Mouse (Mus musculus): ENCODE results near the gene Acsm5.
"Not testable (repeated sequence)": the region's sequence is repeated elsewhere in the genome, so short reads cannot be mapped to it uniquely, and the experiment has no call there.

The Acsm5 gene

DNA sequence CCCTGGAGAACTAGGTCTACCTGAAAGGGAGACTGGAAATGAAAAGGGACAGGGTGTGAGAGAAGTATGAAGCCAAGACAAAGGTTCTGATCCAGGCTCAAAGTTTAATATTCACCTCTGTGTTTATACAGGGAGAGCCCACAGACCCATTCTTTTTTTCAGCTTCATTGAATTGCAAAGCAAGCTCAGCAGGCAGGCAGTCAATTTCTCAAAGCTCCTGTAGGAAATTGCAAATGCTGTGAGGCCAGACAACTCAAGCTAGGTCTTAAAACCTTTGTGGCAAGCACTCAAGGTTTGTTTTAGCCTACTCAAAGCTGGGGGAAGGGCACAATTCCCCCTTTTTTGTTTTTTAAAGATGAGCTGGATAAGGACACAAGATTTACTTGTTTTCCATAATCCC lies 26.3 kb downstream of the Acsm5 start:
- no peak for DNase-seq (ENCODE audit: low read depth, low spot score)

DNA sequence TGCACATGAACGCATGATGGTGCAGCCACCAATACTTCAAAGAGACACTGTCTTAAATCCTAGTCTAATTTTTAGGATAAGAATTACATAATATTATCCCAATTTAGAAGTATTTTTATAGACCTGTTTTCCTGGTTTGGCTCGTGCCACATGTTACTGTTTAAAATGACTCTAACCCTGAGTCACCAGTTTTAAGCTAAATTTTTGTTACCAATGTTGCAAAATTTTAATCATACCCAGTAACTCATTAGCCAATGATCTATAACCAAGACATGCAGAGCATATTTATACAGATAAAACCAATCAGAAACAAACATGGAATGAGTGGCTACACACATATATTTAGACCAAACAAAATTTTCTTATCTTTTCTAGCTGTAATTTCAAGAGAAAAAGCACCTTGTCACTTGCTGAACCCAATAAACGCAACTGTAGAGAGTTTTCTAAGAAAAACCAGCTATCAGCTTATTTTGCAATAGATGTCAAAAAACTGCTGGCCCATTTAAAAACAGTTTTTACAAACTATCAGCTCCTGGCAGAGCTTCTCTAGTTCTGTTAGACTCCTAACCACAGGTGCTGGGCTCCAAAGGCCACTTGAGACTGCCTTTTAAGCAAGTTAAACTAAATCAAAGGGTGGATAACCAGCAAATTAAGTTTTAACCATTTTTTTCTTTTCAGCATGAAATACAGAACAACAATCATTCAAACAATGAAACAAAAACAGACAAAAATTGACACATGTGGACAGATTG lies 31.4 kb downstream of the Acsm5 start:
- no peak for DNase-seq (ENCODE audit: low read depth, low spot score)

DNA sequence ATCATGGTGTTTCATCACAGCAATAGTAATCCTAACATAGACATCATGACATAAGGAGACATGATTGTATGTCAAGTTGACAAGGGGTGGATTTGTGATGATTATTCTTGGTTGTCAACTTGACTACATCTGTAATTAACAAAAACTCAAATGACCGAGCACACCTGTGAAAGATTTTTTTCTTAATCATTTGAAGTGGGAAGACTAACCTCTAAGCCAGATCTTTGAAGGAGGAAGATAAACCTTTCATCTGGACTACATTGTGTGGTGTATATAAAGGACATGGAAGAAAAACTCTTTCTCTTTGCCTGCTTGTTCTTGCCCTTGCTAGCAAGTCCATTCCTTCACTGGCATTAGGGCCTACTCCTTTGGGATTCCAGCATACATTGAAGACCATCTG lies 34.8 kb downstream of the Acsm5 start, which contains the start of gene Acsm2:
Gene Acsm2, plus strand, starts transcription at position 301 of the 400 bp plus-strand sequence.
- no peak for DNase-seq (ENCODE audit: low read depth, low spot score)

DNA sequence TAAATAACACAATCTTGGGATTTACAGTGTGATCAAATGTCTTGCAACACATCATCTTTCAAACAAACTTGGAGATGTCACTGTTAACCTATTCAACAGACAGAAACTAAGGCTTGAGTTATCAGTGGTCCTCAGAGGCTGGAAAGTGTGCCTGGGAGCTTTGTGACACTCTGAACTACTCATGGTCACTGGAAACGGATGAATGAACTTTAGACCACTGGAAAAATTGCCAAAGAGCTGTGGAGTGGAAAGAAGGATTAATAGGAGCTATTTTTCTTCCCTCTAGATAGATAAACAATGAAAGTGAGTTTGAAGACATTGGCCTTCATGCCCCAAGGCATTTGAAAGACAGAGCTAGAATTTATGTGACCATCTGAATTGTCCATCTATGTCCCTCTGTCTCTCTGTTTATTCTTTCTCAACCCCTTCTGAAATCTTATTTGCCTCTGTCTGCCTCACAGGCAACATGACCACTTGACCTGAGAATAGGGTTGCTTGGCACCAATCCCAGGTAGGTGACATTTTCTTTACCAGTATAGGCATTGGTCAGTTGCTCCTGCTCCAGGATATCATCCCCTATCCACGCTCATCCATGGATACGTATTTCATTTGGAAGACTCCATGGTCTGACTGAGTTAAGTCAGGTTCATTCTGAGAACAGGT lies 40.7 kb downstream of the Acsm5 start:
- no peak for DNase-seq (ENCODE audit: low read depth, low spot score)

DNA sequence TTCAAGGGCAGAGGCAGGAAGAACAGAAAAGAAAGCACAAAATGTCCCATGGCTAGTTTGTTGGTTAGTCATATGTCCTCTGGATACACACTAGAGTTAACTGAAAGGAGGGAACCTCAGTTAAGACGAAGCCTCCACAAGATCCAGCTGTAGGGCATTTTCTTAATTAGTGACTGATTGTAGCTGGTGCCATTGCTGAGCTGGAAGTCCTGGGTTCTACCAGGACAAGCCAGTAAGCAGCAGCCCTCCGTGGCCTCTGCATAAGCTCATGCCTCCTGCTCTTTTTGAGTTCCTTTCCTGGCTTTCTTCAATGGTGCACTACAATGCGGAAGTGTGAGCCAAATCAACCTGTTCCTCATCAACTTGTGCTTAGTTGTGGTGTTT lies 41.2 kb downstream of the Acsm5 start:
- no peak for DNase-seq (ENCODE audit: low read depth, low spot score)

DNA sequence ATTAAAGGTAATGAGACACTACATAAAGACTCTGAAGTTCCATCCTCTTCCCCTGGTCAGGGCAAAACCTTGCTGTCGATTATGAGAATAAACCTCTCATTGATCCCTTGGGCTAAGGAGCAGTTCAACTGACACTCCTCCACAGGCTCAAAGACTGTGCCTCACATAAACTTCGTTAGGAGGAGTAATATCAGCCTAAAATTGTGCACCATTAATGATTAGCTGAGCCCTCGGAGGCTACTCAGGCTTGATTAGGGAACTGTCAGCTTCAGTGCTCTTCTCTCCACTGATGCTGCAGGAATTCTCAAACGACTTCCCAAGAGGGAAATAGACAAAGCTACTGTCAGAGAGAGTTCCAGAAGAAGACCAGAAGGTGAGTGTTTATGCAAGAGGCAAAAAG lies 42.2 kb downstream of the Acsm5 start:
- DNase-seq (ENCODE audit: low read depth, low spot score), result no peak

DNA sequence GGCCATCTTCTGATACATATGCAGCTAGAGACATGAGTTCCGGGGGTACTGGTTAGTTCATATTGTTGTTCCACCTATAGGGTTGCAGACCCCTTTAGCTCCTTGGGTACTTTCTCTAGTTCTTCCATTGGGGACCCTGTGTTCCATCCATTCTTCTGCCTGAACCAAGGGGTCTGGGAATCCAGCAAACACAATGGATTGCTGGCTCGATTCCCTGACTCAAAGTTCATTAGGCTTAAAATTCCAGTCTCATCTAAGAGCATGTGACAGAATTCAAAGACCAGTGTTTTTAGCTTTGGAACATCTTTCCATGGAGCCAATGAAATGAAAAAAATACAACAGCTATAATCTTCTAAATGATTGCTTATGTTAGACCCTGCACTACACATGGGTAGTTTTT lies 43.2 kb downstream of the Acsm5 start:
- DNase-seq (ENCODE audit: low read depth, low spot score), result not testable (repeated sequence)

DNA sequence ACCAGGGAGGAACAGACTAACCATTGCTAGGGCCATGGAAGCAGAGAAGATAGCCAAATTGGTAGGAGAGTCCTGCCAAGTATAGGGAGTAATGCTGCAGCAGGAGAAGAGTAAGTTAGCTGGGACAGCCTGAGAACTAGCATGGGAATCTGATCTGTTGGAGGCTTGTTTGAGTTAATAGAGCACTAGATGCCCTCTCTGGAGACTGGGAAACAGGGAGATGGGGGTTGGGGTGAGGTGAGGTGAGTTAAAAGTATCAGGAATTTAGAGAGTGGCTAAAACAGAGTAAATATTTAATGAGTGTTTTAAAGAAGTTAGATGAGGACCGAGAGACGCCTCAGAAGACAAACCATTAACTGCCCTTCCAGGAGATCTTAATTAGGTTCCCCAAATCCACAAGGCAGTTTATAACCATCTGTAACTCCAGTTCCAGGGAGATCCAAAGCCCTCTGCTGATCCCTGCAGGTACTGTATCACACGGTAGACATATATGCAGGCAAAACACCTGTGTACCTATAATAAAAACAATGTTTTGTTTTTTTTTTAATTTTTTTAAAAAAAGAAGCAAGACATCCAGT lies 75.4 kb downstream of the Acsm5 start:
- no peak for DNase-seq (ENCODE audit: low read depth, low spot score)

Measured in forelimb bud, embryonic 11.5 days (tissue).